Mouse (Mus musculus): ENCODE results near the gene Zbtb11.

DNA sequence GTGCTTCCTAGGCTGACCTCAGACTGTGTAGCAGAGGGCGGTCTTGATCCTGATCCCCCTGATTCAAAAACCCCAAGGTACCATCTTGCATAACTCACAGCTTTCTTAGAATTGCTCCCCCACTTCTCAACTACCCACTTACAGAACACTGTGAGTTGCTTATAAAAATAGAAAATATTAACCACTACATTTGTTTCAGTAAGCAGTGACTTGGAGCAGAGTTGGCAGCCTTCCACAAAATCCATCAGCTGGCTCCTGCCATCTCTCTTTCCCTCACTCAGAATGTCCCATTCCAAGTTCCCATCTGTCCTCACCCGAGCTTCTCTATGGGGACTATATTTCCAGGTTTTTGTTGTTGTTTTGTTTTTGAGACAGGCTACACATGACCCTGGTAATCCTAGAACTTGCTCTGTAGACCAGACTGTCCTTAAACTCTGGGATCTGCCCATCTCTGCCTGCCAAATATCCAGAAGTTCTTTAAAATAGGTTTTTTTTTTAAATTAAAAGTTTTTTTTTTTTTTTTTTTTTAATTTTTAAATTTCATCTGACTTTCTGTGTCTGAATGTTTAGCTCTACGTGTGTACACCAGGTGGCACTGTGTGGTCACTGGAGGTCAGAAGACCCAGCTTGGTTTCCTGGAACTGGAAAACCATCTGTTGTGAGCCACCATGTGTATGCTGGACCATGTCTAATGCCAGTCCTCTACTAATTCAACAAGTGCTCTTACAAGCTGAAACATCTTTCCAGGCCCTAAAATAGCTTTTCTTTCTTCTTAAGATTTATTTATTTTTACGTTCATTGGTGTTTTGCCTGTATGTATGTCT lies 9.3 kb upstream of the Zbtb11 start:
- no peak for TF ChIP-seq CTCF (IDR thresholded peaks at IDR 0.05; ENCODE audit: extremely low read depth, insufficient read length, insufficient replicate concordance, low read depth, low read length)
- no peak for TF ChIP-seq POLR2A (IDR thresholded peaks at IDR 0.05; ENCODE audit: low read depth, low read length)
